Mouse (Mus musculus) ES-CJ7 (cell line): ENCODE measurements at regions not wholly inside any gene's neighbourhood (a gene's known extent, or its start where the extent isn't known, plus 50 kb on each side); places are given as distances from the start of the nearest gene placed in this dataset.

Experiments used
- DNase-seq: peaks from one replicate; pipeline ENCODE4 v3.0.0; 2011; ENCODE audit warnings: low read depth, low spot score

GRCm38 (mm10) chr6:141136664-141137375 lies 112.2 kb upstream of the Pde3a start:
- DNase-seq: no peak

GRCm38 (mm10) chr6:141141016-141141415 lies 108.1 kb upstream of the Pde3a start:
- DNase-seq: no peak

- no peak for DNase-seq
These were observed 100.5 kb upstream of the Pde3a start for GRCm38 (mm10) chr6:141148417-141149169.

- no peak for DNase-seq
These were observed 99.7 kb upstream of the Pde3a start for GRCm38 (mm10) chr6:141149170-141149917.

GRCm38 (mm10) chr6:141159326-141159725 lies 89.7 kb upstream of the Pde3a start:
- DNase-seq: no peak

- no peak for DNase-seq
These were observed 87.3 kb upstream of the Pde3a start for GRCm38 (mm10) chr6:141161626-141162233.

GRCm38 (mm10) chr6:141167270-141167669 lies 81.8 kb upstream of the Pde3a start:
- DNase-seq: no peak

GRCm38 (mm10) chr6:141168356-141168755 lies 80.7 kb upstream of the Pde3a start:
- DNase-seq: no peak

GRCm38 (mm10) chr6:141183782-141184181 lies 65.3 kb upstream of the Pde3a start:
- no peak for DNase-seq

GRCm38 (mm10) chr6:141188036-141188435 lies 61.0 kb upstream of the Pde3a start:
- DNase-seq: no peak

- DNase-seq: no peak
These were observed 60.0 kb upstream of the Pde3a start for GRCm38 (mm10) chr6:141189093-141189492.

- DNase-seq: no peak
These were observed 59.4 kb upstream of the Pde3a start for GRCm38 (mm10) chr6:141189701-141190100.

GRCm38 (mm10) chr6:141190383-141190782 lies 58.7 kb upstream of the Pde3a start:
- no peak for DNase-seq

GRCm38 (mm10) chr6:141197501-141197900 lies 51.6 kb upstream of the Pde3a start:
- DNase-seq: no peak
